Comparison of ENCODE assay signal across 15 mouse cellular contexts in genomic region chr10:87948192-87948591, GRCm38 (mm10).
"Had no signal": no experiment of that assay in that cellular context is flagged by ENCODE, and none has a peak within 500 bp of the region (broad histone marks: within the 10 kb centered on the region; RNA-seq: fewer than 3 reads in every experiment).

No protein-coding gene starts in this region.

- H3K4me1 ChIP-seq: neural tube, embryonic 12.5 days; neural tube, embryonic 13.5 days; neural tube, embryonic 15.5 days; stomach, embryonic 15.5 days had no signal

- H3K9me3 ChIP-seq: neural tube, embryonic 12.5 days; neural tube, embryonic 13.5 days; neural tube, embryonic 15.5 days; stomach, embryonic 15.5 days had no signal

- H3K4me2 ChIP-seq: neural tube, embryonic 12.5 days; neural tube, embryonic 13.5 days; neural tube, embryonic 15.5 days; stomach, embryonic 15.5 days had no signal

- H3K9ac ChIP-seq: neural tube, embryonic 12.5 days; neural tube, embryonic 13.5 days; neural tube, embryonic 15.5 days; stomach, embryonic 15.5 days had no signal

- H3K27me3 ChIP-seq: neural tube, embryonic 12.5 days; neural tube, embryonic 13.5 days; neural tube, embryonic 15.5 days; stomach, embryonic 15.5 days had no signal

- H3K4me3 ChIP-seq: neural tube, embryonic 12.5 days; neural tube, embryonic 13.5 days; neural tube, embryonic 15.5 days; stomach, embryonic 15.5 days had no signal

- H3K27ac ChIP-seq: neural tube, embryonic 12.5 days; neural tube, embryonic 13.5 days; neural tube, embryonic 15.5 days; stomach, embryonic 15.5 days; stomach, postnatal 0 days had no signal

- H3K36me3 ChIP-seq: neural tube, embryonic 12.5 days; neural tube, embryonic 13.5 days; neural tube, embryonic 15.5 days; stomach, embryonic 15.5 days had no signal

- DNase-seq: right cerebral cortex, adult 18-20 months; right cerebral cortex, postnatal 14 days; right cerebral cortex, postnatal 25 days; right cerebral cortex, postnatal 4 days; spleen, adult 18-20 months; thymus, adult 18-20 months; thymus, postnatal 14 days; thymus, postnatal 25 days; thymus, postnatal 36 days; thymus, postnatal 4 days had no signal
